Mouse (Mus musculus): ENCODE measurements around the gene Ppfibp1. TPM values are rescaled to one million over a fixed set of nuclear protein-coding genes. Genes with fewer than 3 reads are reported as not detected.

The Ppfibp1 gene
- total and polyA plus RNA-seq, 3 experiments, result 23.4 to 28.2 (median 28.2) TPM

- Histone ChIP-seq H3K4me3 (replicated peaks in 1 of 3; ENCODE audit: low read depth in 2 of 3, low read length in 2 of 3, poor library complexity in 1 of 3) (no peak overlapping the region), H3K9me3 (replicated peaks; ENCODE audit: low read length) (peaks cover 6% of the 10 kb centered on the region), H3K4me1 (ENCODE audit: control insufficient read depth in 1 of 2, insufficient read depth in 2 of 2) (peaks cover 0 to under 1% of the 10 kb centered on the region in 2 experiments; a peak in 1 of 4 replicates), H3K4me2 (ENCODE audit: insufficient read depth, low read depth, poor library complexity, severe bottlenecking) (no peak overlapping the region), H3K27me3 (replicated peaks) (no peaks in the 10 kb centered on the region), H3K79me2 (replicated peaks; ENCODE audit: control insufficient read depth, extremely low read depth, insufficient read depth, poor library complexity, severe bottlenecking) (no peaks in the 10 kb centered on the region), H3K9ac (ENCODE audit: insufficient read depth, low read depth) (no peak overlapping the region), H3K27ac (ENCODE audit: insufficient read depth, low read depth) (no peak overlapping the region), H3K36me3 (replicated peaks in 1 of 2; ENCODE audit: control insufficient read depth in 1 of 2, insufficient read depth in 1 of 2, low read length in 1 of 2) (no peaks in the 10 kb centered on the region)
- in situ Hi-C loops (cut with MboI; ENCODE audit: low pct_ligation_motif_present, low pct_unique_long_range_greater_than_20kb, low sequenced_read_pairs), result no loop called here
- dilution Hi-C loops (cut with MboI; ENCODE audit: extremely low pct_ligation_motif_present, extremely low pct_unique_long_range_greater_than_20kb, low sequenced_read_pairs), result no loop called here
- TF ChIP-seq GABPA (IDR thresholded peaks at IDR 0.05; ENCODE audit: insufficient replicate concordance, low read depth, low read length) (no peak), JUND (conservative IDR thresholded peaks at IDR 0.05; ENCODE audit: low read depth, low read length) (no peak), E2F4 (IDR thresholded peaks at IDR 0.05; ENCODE audit: insufficient replicate concordance, low read depth, low read length) (no peak), RCOR1 (conservative IDR thresholded peaks at IDR 0.05; ENCODE audit: low read depth, low read length) (no peak), USF1 (IDR thresholded peaks at IDR 0.05; ENCODE audit: low read depth, low read length) (no peak), EP300 (IDR thresholded peaks at IDR 0.05; ENCODE audit: low read length) (no peak), MAZ (IDR thresholded peaks at IDR 0.05; ENCODE audit: low read depth, low read length) (no peak)
- DNase-seq (ENCODE audit: extremely low read depth), result no peak
These were observed 6.2 kb upstream of the Ppfibp1 start for GRCm38 (mm10) chr6:146881896-146882770.

GRCm38 (mm10) chr6:146883426-146883825 lies 4.9 kb upstream of the Ppfibp1 start:
- DNase-seq (ENCODE audit: extremely low read depth), result no peak
- dilution Hi-C loops (cut with MboI; ENCODE audit: extremely low pct_ligation_motif_present, extremely low pct_unique_long_range_greater_than_20kb, low sequenced_read_pairs), result no loop called here
- no peak for TF ChIP-seq MXI1 (IDR thresholded peaks at IDR 0.05; ENCODE audit: low read depth, low read length)
- TF ChIP-seq CTCF (conservative IDR thresholded peaks at IDR 0.05 in 1 of 2, IDR thresholded peaks at IDR 0.05 in 1 of 2; ENCODE audit: low read depth in 2 of 2, low read length in 2 of 2), result no peak
- no peak for TF ChIP-seq E2F4 (IDR thresholded peaks at IDR 0.05; ENCODE audit: insufficient replicate concordance, low read depth, low read length)
- H3K79me2 ChIP-seq (replicated peaks; ENCODE audit: control insufficient read depth, extremely low read depth, insufficient read depth, poor library complexity, severe bottlenecking), result no peaks in the 10 kb centered on the region
- no peak overlapping the region for H3K9ac ChIP-seq (ENCODE audit: insufficient read depth, low read depth)
- no peaks in the 10 kb centered on the region for H3K9me3 ChIP-seq (replicated peaks; ENCODE audit: low read length)
- H3K4me2 ChIP-seq (ENCODE audit: insufficient read depth, low read depth, poor library complexity, severe bottlenecking), result no peak overlapping the region
- H3K36me3 ChIP-seq (replicated peaks in 1 of 2; ENCODE audit: control insufficient read depth in 1 of 2, insufficient read depth in 1 of 2, low read length in 1 of 2), result no peaks in the 10 kb centered on the region
- no peak overlapping the region for H3K4me3 ChIP-seq (replicated peaks in 1 of 3; ENCODE audit: low read depth in 2 of 3, low read length in 2 of 3, poor library complexity in 1 of 3)
- H3K4me1 ChIP-seq (ENCODE audit: control insufficient read depth in 1 of 2, insufficient read depth in 2 of 2), result peaks cover 0 to 4% of the 10 kb centered on the region in 2 experiments; a peak in 2 of 4 replicates
- H3K27me3 ChIP-seq (replicated peaks), result no peaks in the 10 kb centered on the region
- in situ Hi-C loops (cut with MboI; ENCODE audit: low pct_ligation_motif_present, low pct_unique_long_range_greater_than_20kb, low sequenced_read_pairs), result no loop called here
- no peak overlapping the region for H3K27ac ChIP-seq (ENCODE audit: insufficient read depth, low read depth)

DNA sequence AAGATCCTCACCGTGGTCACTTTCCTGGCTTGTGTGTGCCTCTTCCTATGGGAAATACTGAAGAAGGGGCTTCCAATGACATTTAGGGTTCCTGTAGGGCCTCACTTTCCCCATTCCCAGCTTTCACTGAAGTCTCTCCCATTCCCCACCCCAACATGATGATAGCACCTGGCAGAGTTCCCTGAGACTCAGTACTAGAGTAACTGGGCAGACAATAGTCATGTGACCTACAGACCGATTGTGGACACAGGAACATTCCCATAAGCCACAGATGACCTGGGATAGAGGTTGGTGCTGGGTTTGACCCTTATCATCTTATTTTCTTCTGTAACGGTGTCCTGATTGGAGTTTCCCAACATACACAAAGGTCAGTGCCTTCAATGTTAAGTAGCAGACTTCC lies 4.1 kb upstream of the Ppfibp1 start:
- dilution Hi-C loops (cut with MboI; ENCODE audit: extremely low pct_ligation_motif_present, extremely low pct_unique_long_range_greater_than_20kb, low sequenced_read_pairs), result no loop called here

More for the DNA sequence above, 4.1 kb upstream of the Ppfibp1 start:
- Histone ChIP-seq H3K36me3 (replicated peaks in 1 of 2; ENCODE audit: control insufficient read depth in 1 of 2, insufficient read depth in 1 of 2, low read length in 1 of 2) (no peaks in the 10 kb centered on the region), H3K9ac (ENCODE audit: insufficient read depth, low read depth) (no peak overlapping the region), H3K4me2 (ENCODE audit: insufficient read depth, low read depth, poor library complexity, severe bottlenecking) (no peak overlapping the region), H3K27me3 (replicated peaks) (no peaks in the 10 kb centered on the region), H3K9me3 (replicated peaks; ENCODE audit: low read length) (no peaks in the 10 kb centered on the region), H3K4me1 (ENCODE audit: control insufficient read depth in 1 of 2, insufficient read depth in 2 of 2) (peaks cover 2 to 7% of the 10 kb centered on the region in 2 experiments; a peak in 2 of 4 replicates), H3K27ac (ENCODE audit: insufficient read depth, low read depth) (no peak overlapping the region), H3K79me2 (replicated peaks; ENCODE audit: control insufficient read depth, extremely low read depth, insufficient read depth, poor library complexity, severe bottlenecking) (no peaks in the 10 kb centered on the region), H3K4me3 (replicated peaks in 1 of 3; ENCODE audit: low read depth in 2 of 3, low read length in 2 of 3, poor library complexity in 1 of 3) (no peak overlapping the region)
- DNase-seq (ENCODE audit: extremely low read depth), result no peak
- in situ Hi-C loops (cut with MboI; ENCODE audit: low pct_ligation_motif_present, low pct_unique_long_range_greater_than_20kb, low sequenced_read_pairs), result no loop called here
- TF ChIP-seq RAD21 (IDR thresholded peaks at IDR 0.05; ENCODE audit: low read depth, low read length), result no peak
- TF ChIP-seq CTCF (conservative IDR thresholded peaks at IDR 0.05 in 1 of 2, IDR thresholded peaks at IDR 0.05 in 1 of 2; ENCODE audit: low read depth in 2 of 2, low read length in 2 of 2), result no peak
- no peak for TF ChIP-seq E2F4 (IDR thresholded peaks at IDR 0.05; ENCODE audit: insufficient replicate concordance, low read depth, low read length)
